Mouse (Mus musculus) testis, adult 2 months (tissue): ENCODE measurements around the gene Wasl. TPM values are rescaled to one million over a fixed set of nuclear protein-coding genes. Genes with fewer than 3 reads are reported as not detected.
A peak's percentile ranks its signal among the peaks of the same experiment; 100 is the strongest.

Experiments used
- H3K27ac ChIP-seq: fragments of 200-500 bp; 2 replicates; pipeline ENCODE4 v1.5.1; 2012; ENCODE audit warnings: low read depth, low read length; ENCODE audit not compliant: control insufficient read depth, insufficient read depth
- H3K27me3 ChIP-seq: fragments of 200-500 bp; 2 replicates; pipeline ENCODE4 v1.6.1; 2012; ENCODE audit warnings: mild to moderate bottlenecking, low read length, moderate library complexity; ENCODE audit not compliant: control insufficient read depth, insufficient read depth
- H3K36me3 ChIP-seq: fragments of 200-500 bp; 2 replicates; pipeline ENCODE4 v1.6.1; 2012; ENCODE audit warnings: mild to moderate bottlenecking, low read length; ENCODE audit not compliant: control insufficient read depth, insufficient read depth
- H3K4me1 ChIP-seq: fragments of 200-500 bp; 2 replicates; pipeline ENCODE4 v1.6.1; 2012; ENCODE audit warnings: low read length; ENCODE audit not compliant: control insufficient read depth, insufficient read depth
- H3K4me3 ChIP-seq: fragments of 200-500 bp; 2 replicates; pipeline ENCODE4 v1.5.1; 2012; ENCODE audit warnings: low read depth, mild to moderate bottlenecking, low read length, moderate library complexity, mixed read lengths; ENCODE audit not compliant: control insufficient read depth
- CTCF ChIP-seq: fragments of 200-500 bp; IDR thresholded peaks from 2 replicates; pipeline ENCODE4 v1.5.1; 2012; ENCODE audit warnings: low read depth, mild to moderate bottlenecking, inconsistent platforms, low read length, moderate library complexity; ENCODE audit not compliant: control insufficient read depth, insufficient read depth, insufficient replicate concordance
- POLR2A ChIP-seq: fragments of 200-500 bp; IDR thresholded peaks from 2 replicates; pipeline ENCODE4 v1.6.1; 2012; ENCODE audit warnings: low read depth, mild to moderate bottlenecking, inconsistent platforms, low read length, moderate library complexity; ENCODE audit not compliant: control insufficient read depth
- polyA plus RNA-seq: library from polyadenylated mRNA; depleted of rRNA; stranded (reverse); fragments of >200 nt; gene quantifications from 2 replicates; pipeline ENCODE4 v1.2.3, GENCODE M21; 2012

The Wasl gene
- polyA plus RNA-seq, 1 experiment = 8.1 TPM

GRCm38 (mm10) chr6:24642960-24643359 lies 21.8 kb downstream of the Wasl start:
- TF ChIP-seq CTCF = no peak
- TF ChIP-seq POLR2A = no peak

GRCm38 (mm10) chr6:24642161-24642560 lies 22.6 kb downstream of the Wasl start:
- no peak for TF ChIP-seq POLR2A
- no peak for TF ChIP-seq CTCF
- Histone ChIP-seq H3K27me3 (no peaks in the 10 kb centered on the region), H3K4me1 (no peaks in the 10 kb centered on the region), H3K4me3 (no peak overlapping the region), H3K27ac (no peak overlapping the region), H3K36me3 (no peaks in the 10 kb centered on the region)

More at GRCm38 (mm10) chr6:24642960-24643359, 21.8 kb downstream of the Wasl start:
- no peaks in the 10 kb centered on the region for H3K36me3 ChIP-seq
- no peak overlapping the region for H3K4me3 ChIP-seq
- H3K27ac ChIP-seq = no peak overlapping the region
- H3K4me1 ChIP-seq = no peaks in the 10 kb centered on the region
- H3K27me3 ChIP-seq = no peaks in the 10 kb centered on the region

- H3K36me3 ChIP-seq = no peaks in the 10 kb centered on the region
- no peak overlapping the region for H3K4me3 ChIP-seq
- no peak overlapping the region for H3K27ac ChIP-seq
- TF ChIP-seq POLR2A (no peak), CTCF (no peak)
- H3K4me1 ChIP-seq = no peaks in the 10 kb centered on the region
- no peaks in the 10 kb centered on the region for H3K27me3 ChIP-seq
Measured at GRCm38 (mm10) chr6:24641286-24641685, 23.5 kb downstream of the Wasl start.

GRCm38 (mm10) chr6:24635814-24636213 lies 29.0 kb downstream of the Wasl start:
- Histone ChIP-seq H3K4me3 (no peak overlapping the region), H3K27me3 (no peaks in the 10 kb centered on the region), H3K27ac (no peak overlapping the region), H3K36me3 (no peaks in the 10 kb centered on the region), H3K4me1 (no peaks in the 10 kb centered on the region)
- TF ChIP-seq POLR2A = no peak
- TF ChIP-seq CTCF = no peak

- TF ChIP-seq POLR2A (no peak), CTCF (no peak)
- H3K4me1 ChIP-seq = no peaks in the 10 kb centered on the region
- H3K27me3 ChIP-seq = no peaks in the 10 kb centered on the region
- H3K4me3 ChIP-seq = no peak overlapping the region
- H3K36me3 ChIP-seq = no peaks in the 10 kb centered on the region; the same call in 1 of the 2 replicates
- 0 out of 2 replicates have a peak overlapping the region, but pooled peaks have one; percentile 13 for H3K27ac ChIP-seq
Measured at GRCm38 (mm10) chr6:24634065-24634464, 30.7 kb downstream of the Wasl start.

GRCm38 (mm10) chr6:24632061-24632460 lies 32.7 kb downstream of the Wasl start:
- no peaks in the 10 kb centered on the region; the same call in 1 of the 2 replicates for H3K36me3 ChIP-seq
- H3K27me3 ChIP-seq = no peaks in the 10 kb centered on the region
- no peak overlapping the region for H3K27ac ChIP-seq
- TF ChIP-seq CTCF (no peak), POLR2A (no peak)
- H3K4me3 ChIP-seq = no peak overlapping the region
- no peaks in the 10 kb centered on the region for H3K4me1 ChIP-seq

- Histone ChIP-seq H3K27me3 (no peaks in the 10 kb centered on the region), H3K4me3 (no peak overlapping the region), H3K27ac (no peak overlapping the region), H3K36me3 (no peaks in the 10 kb centered on the region; the same call in 1 of the 2 replicates), H3K4me1 (no peaks in the 10 kb centered on the region)
- no peak for TF ChIP-seq CTCF
- TF ChIP-seq POLR2A = no peak
Measured at GRCm38 (mm10) chr6:24628499-24628898, 36.3 kb downstream of the Wasl start.
